Mouse (Mus musculus): ENCODE measurements around the gene Vps26a.

Vps26a gene

GRCm38 (mm10) chr10:62486618-62487415, at the start of gene Vps26a:
TSS of gene Vps26a (minus strand) at chr10:62486805.
- peak; percentile 98 for DNase-seq

GRCm38 (mm10) chr10:62534509-62534908, 47.9 kb upstream of the Vps26a start:
- no peak for DNase-seq

DNA sequence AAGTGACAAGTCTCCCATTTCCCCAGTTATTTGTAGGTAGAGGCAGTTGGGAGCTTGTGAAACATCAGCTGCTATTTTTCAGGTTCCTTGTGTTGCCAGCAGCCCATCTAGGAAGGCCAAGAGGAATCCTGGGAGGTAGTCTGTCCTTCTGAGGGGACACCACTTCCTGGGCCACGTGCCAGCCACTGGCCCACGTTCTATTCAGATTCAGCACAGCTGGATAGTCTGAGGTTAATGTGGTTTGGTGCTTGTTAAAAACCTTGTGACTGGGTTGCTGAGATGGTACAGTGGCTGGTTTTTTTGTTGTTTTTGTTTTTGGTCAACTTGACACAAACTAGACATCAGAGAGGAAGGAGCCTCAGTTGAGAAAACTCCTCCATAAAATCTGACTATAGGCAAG, 46.2 kb upstream of the Vps26a start:
- DNase-seq: no peak

DNA sequence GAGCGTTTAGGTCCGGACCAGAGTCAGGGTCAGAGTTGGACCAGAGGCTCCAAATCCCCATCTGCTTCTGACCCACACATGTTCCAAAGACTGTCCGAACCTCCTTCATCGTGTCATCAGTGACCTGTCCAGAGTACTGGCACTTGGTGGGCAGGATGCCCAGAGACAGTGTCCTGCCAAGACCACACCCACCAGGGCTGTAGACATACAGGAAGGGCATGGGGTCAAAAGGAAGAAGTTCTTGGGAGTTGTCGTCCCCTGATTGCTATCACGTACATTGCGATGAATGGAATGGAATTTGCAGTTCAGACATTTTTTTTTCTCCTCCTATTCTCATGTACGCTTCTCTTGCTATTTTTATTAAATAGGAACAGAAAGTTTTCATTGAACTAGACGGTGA, 43.6 kb upstream of the Vps26a start:
- no peak for DNase-seq

- no peak for DNase-seq
Measured at GRCm38 (mm10) chr10:62527351-62527750, 40.7 kb upstream of the Vps26a start, which contains the start of gene Srgn. TSS of gene Srgn (minus strand) at chr10:62527451.

DNA sequence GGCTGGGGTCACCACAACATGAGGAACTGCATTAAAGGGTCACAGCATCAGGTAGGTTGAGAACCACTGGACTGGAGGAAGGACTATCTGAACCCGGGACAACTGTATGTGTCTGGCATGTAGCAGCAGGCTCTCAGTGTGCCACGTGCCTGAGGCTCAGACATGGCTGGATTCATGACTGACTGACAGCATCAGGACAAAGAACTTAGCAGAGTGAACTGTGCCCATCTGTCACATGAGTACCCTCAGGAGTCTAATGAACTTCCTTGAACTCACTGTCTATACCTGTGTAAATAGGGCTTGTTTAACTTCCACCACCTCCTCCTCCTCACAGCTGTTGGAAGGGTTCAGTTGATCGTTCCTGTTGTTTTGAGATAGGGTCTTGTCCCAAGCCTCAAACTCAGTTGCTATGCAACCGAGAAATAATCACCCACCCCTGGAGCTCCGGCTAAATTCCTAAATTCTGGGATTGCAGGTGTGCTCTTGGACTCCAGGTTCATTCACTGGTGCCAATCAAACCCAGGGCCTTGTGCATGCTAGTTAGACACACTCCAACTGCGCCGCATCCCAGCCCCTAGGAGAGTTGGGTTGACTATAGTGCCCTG, 35.8 kb upstream of the Vps26a start:
- no peak for DNase-seq

DNA sequence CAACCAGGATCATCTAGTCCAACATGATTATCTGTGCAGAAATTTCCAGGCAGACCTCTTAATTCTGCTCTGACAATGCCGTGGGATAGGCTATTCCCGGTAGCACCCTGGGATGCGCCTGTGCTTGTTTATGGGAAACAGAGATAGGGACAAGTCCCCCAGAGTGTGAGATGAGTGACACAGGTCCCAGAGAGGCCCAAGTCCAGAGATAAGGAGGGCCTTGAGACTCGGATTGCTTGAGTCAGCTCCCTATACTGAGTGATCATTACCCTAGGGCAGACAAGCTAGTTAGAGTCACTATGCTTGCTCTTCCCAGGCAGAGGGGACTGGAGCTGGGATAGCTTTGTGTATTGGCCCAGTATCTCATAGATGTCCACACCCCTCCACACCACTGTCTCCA, 35.2 kb upstream of the Vps26a start:
- DNase-seq: no peak

- DNase-seq: no peak
Measured at GRCm38 (mm10) chr10:62520911-62521310, 34.3 kb upstream of the Vps26a start.

- DNase-seq: no peak
Measured at GRCm38 (mm10) chr10:62517511-62517910, 30.9 kb upstream of the Vps26a start.

GRCm38 (mm10) chr10:62512855-62513254, 26.2 kb upstream of the Vps26a start:
- no peak for DNase-seq

GRCm38 (mm10) chr10:62511528-62511927, 24.9 kb upstream of the Vps26a start:
- no peak for DNase-seq

GRCm38 (mm10) chr10:62509032-62509656, 22.5 kb upstream of the Vps26a start:
- no peak for DNase-seq

DNA sequence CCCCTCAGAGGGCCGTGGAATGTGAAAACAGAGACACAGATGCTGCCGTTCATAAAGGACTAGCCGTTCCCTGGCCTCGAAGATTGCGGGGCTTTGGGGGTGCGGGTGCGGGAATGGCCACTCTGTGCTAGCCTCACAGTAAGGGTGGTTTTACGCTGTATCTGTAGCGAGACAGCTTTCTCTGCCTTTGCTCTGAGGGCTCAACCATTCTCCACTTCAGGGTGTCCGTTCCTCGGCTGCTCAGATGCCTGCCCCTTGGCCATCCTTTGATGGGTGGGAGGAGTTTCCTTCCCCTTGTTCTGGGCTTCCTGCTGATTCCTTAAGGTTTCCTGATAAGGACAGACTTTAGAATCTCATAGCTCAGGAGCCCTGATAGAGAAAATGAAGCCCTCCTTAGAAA, 21.9 kb upstream of the Vps26a start:
- DNase-seq: peak; percentile 23

GRCm38 (mm10) chr10:62507591-62508308, 21.1 kb upstream of the Vps26a start:
- DNase-seq: peak; percentile 59

DNA sequence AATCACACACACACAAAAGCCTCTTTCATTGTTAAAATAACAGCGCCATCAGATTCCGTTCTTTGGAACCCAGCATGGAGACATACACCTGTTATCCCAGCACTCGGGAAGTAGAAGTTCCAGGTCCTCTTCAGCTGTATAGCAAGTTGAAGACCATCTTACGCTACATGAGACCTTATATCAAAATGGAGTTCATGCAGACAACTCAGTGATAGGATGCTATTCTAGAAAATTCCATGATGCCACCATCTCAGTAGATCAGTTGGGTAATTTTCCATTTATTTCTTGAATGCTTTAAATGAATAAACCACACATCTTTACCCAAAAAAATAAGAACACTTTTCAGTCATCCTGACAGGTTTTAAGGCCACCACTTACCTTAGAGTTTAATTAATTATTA, 20.5 kb upstream of the Vps26a start:
- DNase-seq: no peak

DNA sequence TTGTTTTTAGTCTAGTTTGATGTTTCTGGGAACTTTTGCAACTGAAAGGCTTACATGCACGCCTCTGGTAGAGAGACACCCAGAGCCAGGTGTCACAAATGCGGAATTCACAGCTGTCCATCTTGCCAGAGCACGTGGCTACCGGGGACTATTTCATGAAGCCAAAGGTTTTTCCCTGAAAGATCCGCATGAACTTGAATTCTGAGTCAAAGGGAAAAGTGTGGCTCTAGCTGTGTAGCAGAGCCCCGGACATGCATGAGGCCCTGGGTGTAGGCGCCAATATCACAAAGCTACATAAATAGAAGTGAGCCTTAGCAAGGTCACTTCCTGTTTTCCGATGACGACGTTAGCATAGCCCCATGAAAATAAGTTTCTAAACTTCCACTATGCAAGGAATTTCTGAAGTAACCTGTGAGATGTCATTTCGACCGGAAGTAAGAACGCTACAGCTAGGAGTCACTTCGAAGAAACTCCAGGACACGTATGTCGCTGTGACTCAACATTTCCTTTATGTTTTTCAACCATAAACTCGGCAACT, 19.5 kb upstream of the Vps26a start:
- no peak for DNase-seq

- no peak for DNase-seq
Measured at GRCm38 (mm10) chr10:62505224-62505983, 18.8 kb upstream of the Vps26a start.

DNA sequence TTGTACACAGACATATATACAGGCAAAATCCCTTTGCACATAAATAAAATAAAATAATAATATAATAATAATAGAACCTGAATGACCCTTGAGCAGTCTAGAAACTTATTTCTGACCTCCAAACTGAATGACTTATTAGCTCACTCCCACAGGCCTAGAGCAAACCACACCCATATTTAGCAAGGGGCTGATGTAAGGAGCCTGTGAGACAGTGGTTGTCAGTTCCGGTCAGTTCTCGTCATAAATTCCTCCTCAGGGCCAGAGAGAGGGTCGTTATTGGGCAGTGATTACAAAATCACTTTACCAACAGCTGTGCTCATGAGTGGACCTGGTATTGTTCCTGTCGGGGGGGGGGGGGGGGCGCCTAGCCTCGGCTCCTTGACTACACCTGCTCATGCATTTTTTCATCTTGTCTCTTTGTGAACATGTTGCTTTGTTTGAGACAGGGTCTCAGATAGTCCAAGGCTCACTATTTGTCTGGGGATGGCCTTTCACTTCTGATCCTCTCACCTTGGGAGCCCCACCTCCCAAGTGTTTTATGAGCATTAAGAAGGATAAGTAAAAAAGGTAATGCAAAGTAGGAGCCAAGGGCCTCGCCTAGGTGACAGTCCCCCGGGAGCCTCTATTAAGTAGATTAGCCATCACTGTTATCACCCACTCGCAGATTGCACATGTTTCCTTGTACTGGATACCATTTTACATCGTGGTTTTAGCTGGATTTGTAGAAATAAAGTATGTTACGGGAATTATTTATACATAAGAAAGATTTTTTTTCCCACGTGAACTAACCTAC, 17.4 kb upstream of the Vps26a start:
- DNase-seq: no peak

DNA sequence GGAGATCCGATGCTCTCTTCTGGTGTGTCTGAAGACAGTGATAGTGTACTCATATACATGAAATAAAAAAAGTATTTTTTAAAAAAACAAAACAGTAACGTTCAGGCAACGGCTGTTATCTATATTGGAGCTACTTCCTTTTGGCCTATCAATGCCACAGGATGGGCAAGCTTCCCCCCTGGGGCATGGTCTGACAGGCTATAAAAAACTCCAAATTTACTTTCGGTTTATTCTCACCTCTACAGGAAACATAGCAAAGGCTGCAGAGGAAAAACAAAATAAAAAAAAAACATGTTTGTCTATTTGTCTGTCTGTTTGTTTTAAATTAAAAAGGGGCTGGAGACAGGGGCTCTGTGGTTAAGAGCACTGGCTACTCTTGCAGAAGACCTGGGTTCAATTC, 16.7 kb upstream of the Vps26a start:
- no peak for DNase-seq

DNA sequence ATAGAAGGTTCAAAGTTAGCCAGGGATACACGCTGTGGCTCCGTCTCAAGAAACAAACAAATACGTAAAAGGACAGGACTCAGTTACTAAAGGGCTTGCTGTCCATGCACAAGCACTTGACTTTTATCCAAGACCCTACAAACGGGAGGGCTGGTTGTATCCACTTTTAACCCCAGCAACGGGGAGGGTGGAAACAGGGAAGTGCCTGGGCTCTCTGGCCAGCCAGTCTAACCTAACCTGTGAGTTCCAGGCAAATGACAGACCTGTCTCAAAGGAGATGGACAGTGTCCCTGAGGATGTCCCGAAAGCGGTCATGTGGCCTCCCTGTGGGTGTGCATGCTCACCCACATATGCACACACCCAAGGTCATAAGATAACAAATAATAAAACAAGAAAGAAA, 15.3 kb upstream of the Vps26a start:
- DNase-seq: no peak

DNA sequence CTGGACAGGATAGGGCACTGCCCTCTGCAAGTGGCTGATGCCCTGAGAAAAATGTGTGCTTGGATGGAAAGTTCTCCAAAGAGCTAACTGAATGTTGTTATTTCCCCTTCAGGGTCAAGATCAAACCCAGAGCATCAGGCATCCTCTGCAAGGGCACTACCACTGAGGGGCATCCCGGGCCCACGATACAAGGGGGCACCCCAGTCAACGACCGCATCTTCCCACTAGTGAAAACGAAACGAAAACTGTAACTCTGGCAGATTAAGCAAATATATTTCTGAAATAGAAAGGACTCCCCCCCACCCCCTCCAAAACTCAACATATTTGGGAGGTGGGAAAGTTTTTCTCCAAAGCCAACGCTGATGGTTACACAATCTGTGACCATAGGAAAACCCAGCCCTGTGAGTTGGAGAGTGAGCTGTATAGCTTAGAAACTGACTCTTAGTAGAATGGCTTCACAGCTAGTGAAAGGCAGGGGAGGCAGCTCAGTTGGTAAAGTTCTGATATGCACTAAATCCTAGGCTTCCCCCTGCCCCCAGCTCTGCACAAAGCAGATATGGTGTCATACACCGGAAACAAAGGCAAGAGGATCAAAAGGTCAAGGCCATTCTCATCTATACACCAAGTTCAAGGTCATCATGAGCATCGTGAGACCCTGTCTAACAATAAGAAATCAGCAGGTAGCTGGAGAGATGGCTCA, 14.5 kb upstream of the Vps26a start:
- DNase-seq: no peak
